Mouse (Mus musculus): ENCODE measurements around the gene Rrp9. TPM values are rescaled to one million over a fixed set of nuclear protein-coding genes. Genes with fewer than 3 reads are reported as not detected.

Gene Rrp9
- total and polyA plus RNA-seq, 3 experiments: 120 to 326 (median 130) TPM

- Histone ChIP-seq H3K36me3 (replicated peaks in 1 of 2; ENCODE audit: control insufficient read depth in 1 of 2, insufficient read depth in 1 of 2, low read length in 1 of 2) (peaks cover 34 to 59% of the 10 kb centered on the region in 2 experiments), H3K4me3 (replicated peaks in 1 of 3; ENCODE audit: low read depth in 2 of 3, low read length in 2 of 3, poor library complexity in 1 of 3) (no peak overlapping the region), H3K27me3 (replicated peaks) (no peaks in the 10 kb centered on the region), H3K9me3 (replicated peaks; ENCODE audit: low read length) (peaks cover 16% of the 10 kb centered on the region), H3K4me2 (ENCODE audit: insufficient read depth, low read depth, poor library complexity, severe bottlenecking) (no peak overlapping the region), H3K79me2 (replicated peaks; ENCODE audit: control insufficient read depth, extremely low read depth, insufficient read depth, poor library complexity, severe bottlenecking) (no peaks in the 10 kb centered on the region), H3K27ac (ENCODE audit: insufficient read depth, low read depth) (no peak overlapping the region), H3K4me1 (ENCODE audit: control insufficient read depth in 1 of 2, insufficient read depth in 2 of 2) (no peaks in the 10 kb centered on the region), H3K9ac (ENCODE audit: insufficient read depth, low read depth) (no peak overlapping the region)
- dilution Hi-C loops (cut with MboI; ENCODE audit: extremely low pct_ligation_motif_present, extremely low pct_unique_long_range_greater_than_20kb, low sequenced_read_pairs): no loop called here
- no peak for DNase-seq (ENCODE audit: extremely low read depth)
- TF ChIP-seq MAZ (IDR thresholded peaks at IDR 0.05; ENCODE audit: low read depth, low read length) (no peak), RAD21 (IDR thresholded peaks at IDR 0.05; ENCODE audit: low read depth, low read length) (no peak), CTCF (conservative IDR thresholded peaks at IDR 0.05 in 1 of 2, IDR thresholded peaks at IDR 0.05 in 1 of 2; ENCODE audit: low read depth in 2 of 2, low read length in 2 of 2) (no peak), JUN (IDR thresholded peaks at IDR 0.05; ENCODE audit: insufficient read depth, low read depth, low read length) (no peak), NRF1 (IDR thresholded peaks at IDR 0.05; ENCODE audit: low read depth, low read length) (no peak)
- in situ Hi-C loops (cut with MboI; ENCODE audit: low pct_ligation_motif_present, low pct_unique_long_range_greater_than_20kb, low sequenced_read_pairs): no loop called here
Observed at GRCm38 (mm10) chr9:106466721-106467120, 9.0 kb upstream of the Rrp9 start.

- in situ Hi-C loops (cut with MboI; ENCODE audit: low pct_ligation_motif_present, low pct_unique_long_range_greater_than_20kb, low sequenced_read_pairs): no loop called here
- no peak overlapping the region for H3K9ac ChIP-seq (ENCODE audit: insufficient read depth, low read depth)
- no peak overlapping the region for H3K27ac ChIP-seq (ENCODE audit: insufficient read depth, low read depth)
- no peak overlapping the region for H3K4me3 ChIP-seq (replicated peaks in 1 of 3; ENCODE audit: low read depth in 2 of 3, low read length in 2 of 3, poor library complexity in 1 of 3)
- H3K79me2 ChIP-seq (replicated peaks; ENCODE audit: control insufficient read depth, extremely low read depth, insufficient read depth, poor library complexity, severe bottlenecking): no peaks in the 10 kb centered on the region
- H3K27me3 ChIP-seq (replicated peaks): no peaks in the 10 kb centered on the region
- DNase-seq (ENCODE audit: extremely low read depth): no peak
- H3K4me1 ChIP-seq (ENCODE audit: control insufficient read depth in 1 of 2, insufficient read depth in 2 of 2): peaks cover 0 to 8% of the 10 kb centered on the region in 2 experiments; a peak in 2 of 4 replicates
- peaks cover 16% of the 10 kb centered on the region for H3K9me3 ChIP-seq (replicated peaks; ENCODE audit: low read length)
- dilution Hi-C loops (cut with MboI; ENCODE audit: extremely low pct_ligation_motif_present, extremely low pct_unique_long_range_greater_than_20kb, low sequenced_read_pairs): no loop called here
- peaks cover 25 to 60% of the 10 kb centered on the region in 2 experiments for H3K36me3 ChIP-seq (replicated peaks in 1 of 2; ENCODE audit: control insufficient read depth in 1 of 2, insufficient read depth in 1 of 2, low read length in 1 of 2)
- H3K4me2 ChIP-seq (ENCODE audit: insufficient read depth, low read depth, poor library complexity, severe bottlenecking): no peak overlapping the region
- TF ChIP-seq ZC3H11A (IDR thresholded peaks at IDR 0.05; ENCODE audit: low read depth, low read length): no peak
- no peak for TF ChIP-seq JUND (conservative IDR thresholded peaks at IDR 0.05; ENCODE audit: low read depth, low read length)
- TF ChIP-seq MXI1 (IDR thresholded peaks at IDR 0.05; ENCODE audit: low read depth, low read length): no peak
- no peak for TF ChIP-seq POLR2A (IDR thresholded peaks at IDR 0.05; ENCODE audit: low read depth, low read length)
- TF ChIP-seq MYC (IDR thresholded peaks at IDR 0.05; ENCODE audit: low read depth, low read length): no peak
- no peak for TF ChIP-seq ZKSCAN1 (IDR thresholded peaks at IDR 0.05; ENCODE audit: borderline replicate concordance, low read depth, low read length)
- no peak for TF ChIP-seq UBTF (IDR thresholded peaks at IDR 0.05; ENCODE audit: low read depth, low read length)
- TF ChIP-seq BHLHE40 (IDR thresholded peaks at IDR 0.05; ENCODE audit: low read depth, low read length): no peak
- TF ChIP-seq MAZ (IDR thresholded peaks at IDR 0.05; ENCODE audit: low read depth, low read length): no peak
- TF ChIP-seq IRF4 (IDR thresholded peaks at IDR 0.05; ENCODE audit: low read depth, low read length): no peak
- no peak for TF ChIP-seq USF2 (conservative IDR thresholded peaks at IDR 0.05; ENCODE audit: low read depth, low read length)
- no peak for TF ChIP-seq TBP (conservative IDR thresholded peaks at IDR 0.05; ENCODE audit: low read depth, low read length)
- TF ChIP-seq ETS1 (conservative IDR thresholded peaks at IDR 0.05; ENCODE audit: low read depth, low read length): no peak
- no peak for TF ChIP-seq CHD1 (IDR thresholded peaks at IDR 0.05; ENCODE audit: low read depth, low read length)
- no peak for TF ChIP-seq KAT2A (IDR thresholded peaks at IDR 0.05; ENCODE audit: insufficient replicate concordance, low read length)
- no peak for TF ChIP-seq JUN (IDR thresholded peaks at IDR 0.05; ENCODE audit: insufficient read depth, low read depth, low read length)
- no peak for TF ChIP-seq MAFK (IDR thresholded peaks at IDR 0.05; ENCODE audit: insufficient replicate concordance, low read length)
- no peak for TF ChIP-seq ELF1 (IDR thresholded peaks at IDR 0.05; ENCODE audit: low read depth, low read length)
Observed at GRCm38 (mm10) chr9:106467746-106468145, 8.0 kb upstream of the Rrp9 start.

Measured in CH12.LX (cell line).